Mouse (Mus musculus) intestine, postnatal 0 days (tissue): ENCODE measurements around the gene Pcolce2. TPM values are rescaled to one million over a fixed set of nuclear protein-coding genes. Genes with fewer than 3 reads are reported as not detected.

Experiments
- ATAC-seq: fragments of 200-750 bp; cut with Nextera tagmentation; 2 replicates; pipeline ENCODE4 v1.8.0; 2017; ENCODE audit warnings: mild to moderate bottlenecking, moderate TSS enrichment, moderate library complexity
- H3K27ac ChIP-seq: fragments of 300-500 bp; sonication (generic); 2 replicates; pipeline ENCODE4 v1.5.1; 2014; ENCODE audit warnings: mild to moderate bottlenecking, low read depth, low read length, moderate library complexity
- H3K27me3 ChIP-seq: fragments of 300-500 bp; sonication (generic); replicated peaks from 2 replicates; pipeline ENCODE4 v1.6.1; 2014; ENCODE audit warnings: low read length, mixed read lengths; ENCODE audit not compliant: control insufficient read depth, insufficient read depth
- H3K36me3 ChIP-seq: fragments of 300-500 bp; sonication (generic); 2 replicates; pipeline ENCODE4 v1.6.1; 2014; ENCODE audit warnings: mild to moderate bottlenecking, moderate library complexity; ENCODE audit not compliant: control insufficient read depth, insufficient read depth
- H3K4me1 ChIP-seq: fragments of 300-500 bp; sonication (generic); replicated peaks from 2 replicates; pipeline ENCODE4 v1.6.1; 2014; ENCODE audit warnings: antibody characterized with exemption, low read length, mixed read lengths; ENCODE audit not compliant: control insufficient read depth, insufficient read depth
- H3K4me2 ChIP-seq: fragments of 300-500 bp; sonication (generic); replicated peaks from 2 replicates; pipeline ENCODE4 v1.6.1; 2014; ENCODE audit warnings: low read depth, mild to moderate bottlenecking, moderate library complexity
- H3K4me3 ChIP-seq: fragments of 300-500 bp; sonication (generic); 2 replicates; pipeline ENCODE4 v1.5.1; 2014; ENCODE audit warnings: low read depth, low read length
- H3K9ac ChIP-seq: fragments of 300-500 bp; sonication (generic); 2 replicates; pipeline ENCODE4 v1.6.1; 2014; ENCODE audit warnings: mild to moderate bottlenecking, low read depth, low read length
- H3K9me3 ChIP-seq: fragments of 300-500 bp; sonication (generic); 2 replicates; pipeline ENCODE4 v1.6.1; 2016; ENCODE audit warnings: mixed run types; ENCODE audit not compliant: control insufficient read depth
- CTCF ChIP-seq: sonication (generic); IDR thresholded peaks from 2 replicates; pipeline ENCODE4 v1.5.1; 2016; ENCODE audit warnings: low read depth, mild to moderate bottlenecking, control low read depth, antibody characterized with exemption, moderate library complexity
- WGBS: fragments of 180-500 bp; shearing (Covaris S2); extraction: QIAGEN DNeasy Blood & Tissue Kit; methylation state at CpG from one replicate; pipeline ENCODE4 v1.1.7; 2014; 5-methylcytosine and 5-hydroxymethylcytosine counted together
- polyA plus RNA-seq: library from polyadenylated mRNA; unstranded; fragments of >200 nt; fragmentation: Nextera tagmentation; extraction: Ambion mirVana; gene quantifications from 2 replicates; pipeline ENCODE4 v1.2.1, GENCODE M21; 2015

Gene Pcolce2
- polyA plus RNA-seq: 0.16 and 0.43 TPM in 2 replicates

DNA sequence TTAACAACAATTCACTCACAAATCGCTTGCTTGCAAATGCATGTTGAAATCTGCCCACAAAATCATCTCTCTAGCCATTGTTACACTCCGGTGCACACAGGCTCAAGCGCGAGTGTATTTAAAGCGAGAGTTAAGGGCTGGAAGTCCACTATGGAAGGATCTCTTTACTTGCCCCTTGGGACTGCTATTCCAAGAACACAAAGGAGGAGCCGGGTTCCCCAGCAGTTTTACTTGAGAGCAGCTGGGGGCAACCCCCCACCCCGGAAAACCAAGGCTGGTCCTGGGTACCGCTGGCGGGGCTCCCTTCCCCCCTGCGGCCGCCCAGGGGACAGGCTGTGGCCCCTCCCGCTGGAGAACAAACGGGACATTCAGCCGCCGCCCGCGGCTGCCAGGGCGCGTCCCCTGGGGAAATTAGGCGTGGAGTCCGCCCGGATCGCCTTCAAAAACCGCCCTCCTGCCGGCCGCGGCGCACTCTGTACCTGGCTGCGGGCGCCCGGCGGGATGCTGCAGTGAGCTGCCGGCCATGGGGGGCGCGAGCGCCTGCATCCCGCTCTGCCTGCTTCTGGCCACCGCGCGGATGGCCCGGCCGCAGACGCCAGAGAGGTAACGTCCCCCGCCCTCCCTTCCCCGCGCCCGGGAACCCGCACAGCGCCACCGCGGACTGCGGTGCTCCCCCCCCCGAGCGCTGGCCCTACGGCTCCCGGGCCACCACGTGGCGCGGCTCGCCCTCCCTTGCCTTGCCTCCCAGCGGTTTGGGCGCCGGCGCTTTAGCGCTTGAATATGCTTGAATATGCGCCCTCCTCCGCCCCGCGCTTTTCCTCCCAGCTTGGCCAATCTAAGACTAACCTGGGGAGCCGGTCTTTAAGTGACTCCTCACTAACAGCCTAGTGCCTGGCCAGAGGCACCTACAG, at the start of gene Pcolce2:
Pcolce2 (plus strand) TSS at position 331 of the 911 bp plus-strand sequence.
- under 1% methylated on average over 64 of the region's 71 CpGs for WGBS
- Histone ChIP-seq H3K36me3 (no peaks in the 10 kb centered on the region), H3K9ac (peak within 1 kb of the TSS; percentile 34; the same call in 1 of the 2 replicates), H3K4me1 (no peaks in the 10 kb centered on the region; the same call in 1 of the 2 replicates), H3K4me2 (peak within 1 kb of the TSS; percentile 91), H3K9me3 (no peaks in the 10 kb centered on the region), H3K27ac (no peak within 1 kb of the TSS), H3K4me3 (peak within 1 kb of the TSS; percentile 57), H3K27me3 (peaks cover 36% of the 10 kb centered on the region)
- TF ChIP-seq CTCF: peak; percentile 27
- peak; percentile 45; the same call in 1 of the 2 replicates for ATAC-seq

DNA sequence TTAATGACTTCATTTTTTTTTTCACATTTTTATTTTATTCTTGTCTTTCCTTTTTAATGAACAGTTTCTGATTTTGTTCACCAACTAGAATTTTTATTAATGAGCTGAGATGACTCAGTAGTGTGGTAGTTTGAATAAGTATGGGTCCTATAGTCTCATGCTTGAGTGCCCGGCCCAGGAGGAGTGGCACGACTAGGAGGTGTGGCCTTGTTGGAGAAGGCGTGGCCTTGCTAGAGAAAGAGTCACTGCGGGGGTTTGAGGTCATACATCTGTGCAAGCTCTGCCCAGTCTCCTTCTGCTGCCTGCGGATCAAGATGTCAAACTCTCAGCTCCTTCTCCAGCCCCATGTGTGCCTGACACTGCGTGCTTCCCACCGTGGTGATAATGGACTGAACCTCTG, 49.3 kb upstream of the Pcolce2 start:
- Histone ChIP-seq H3K27ac (no peak overlapping the region), H3K4me3 (no peak overlapping the region), H3K36me3 (no peaks in the 10 kb centered on the region), H3K9me3 (no peaks in the 10 kb centered on the region), H3K4me2 (no peak overlapping the region), H3K27me3 (no peaks in the 10 kb centered on the region), H3K4me1 (no peaks in the 10 kb centered on the region), H3K9ac (no peak overlapping the region)
- 87% methylated on average over 7 of the region's 7 CpGs for WGBS
- no peak for ATAC-seq
- no peak for TF ChIP-seq CTCF

GRCm38 (mm10) chr9:95594291-95594690, 43.1 kb upstream of the Pcolce2 start:
- TF ChIP-seq CTCF: no peak
- Histone ChIP-seq H3K4me3 (no peak overlapping the region), H3K27me3 (no peaks in the 10 kb centered on the region), H3K4me1 (no peaks in the 10 kb centered on the region), H3K9me3 (no peaks in the 10 kb centered on the region), H3K4me2 (no peak overlapping the region), H3K36me3 (no peaks in the 10 kb centered on the region), H3K9ac (no peak overlapping the region), H3K27ac (no peak overlapping the region)
- 45% methylated on average over 4 of the region's 4 CpGs for WGBS
- no peak for ATAC-seq

DNA sequence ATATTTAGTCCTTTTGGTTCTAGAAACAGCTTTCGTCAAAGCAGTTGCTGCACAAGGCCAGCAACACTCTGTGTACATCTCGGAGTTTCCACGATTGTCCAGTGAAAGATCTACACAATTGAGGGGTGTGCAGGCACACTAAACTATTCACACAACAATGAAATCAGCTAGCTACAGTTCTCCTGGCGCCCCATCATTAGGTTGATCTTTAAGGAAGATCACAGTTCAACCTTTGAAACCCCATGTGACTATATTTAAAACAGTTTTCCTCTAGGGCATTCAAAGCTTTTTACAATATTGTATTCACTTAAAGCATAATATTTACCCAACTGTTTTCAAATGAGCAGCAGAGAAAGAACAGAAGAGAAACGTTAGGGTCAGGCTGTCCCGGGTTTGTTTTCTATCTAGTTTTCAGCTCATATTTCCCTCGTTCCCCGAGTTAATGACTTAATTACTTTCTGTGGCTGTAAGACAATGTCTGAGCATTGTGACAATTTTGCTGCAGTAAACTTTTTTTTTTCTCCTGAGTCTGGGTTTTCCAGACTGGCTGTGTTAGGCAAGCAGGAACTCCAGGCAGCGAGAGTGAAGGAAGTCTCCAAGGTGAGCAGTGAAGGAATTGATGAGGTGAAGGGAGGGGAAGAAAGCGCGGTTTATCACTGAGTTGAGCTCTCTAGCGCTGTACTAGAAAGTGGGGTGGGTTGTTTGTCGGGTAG, 39.8 kb upstream of the Pcolce2 start:
- H3K27ac ChIP-seq: peak overlapping the region; percentile 78
- H3K27me3 ChIP-seq: no peaks in the 10 kb centered on the region
- H3K4me1 ChIP-seq: no peaks in the 10 kb centered on the region
- no peak overlapping the region for H3K9ac ChIP-seq
- ATAC-seq: peak; percentile 88
- H3K9me3 ChIP-seq: no peaks in the 10 kb centered on the region
- TF ChIP-seq CTCF: no peak
- WGBS: 19% methylated on average over 13 of the region's 13 CpGs
- H3K4me2 ChIP-seq: peak overlapping the region; percentile 62
- peak overlapping the region; percentile 25 for H3K4me3 ChIP-seq
- H3K36me3 ChIP-seq: no peaks in the 10 kb centered on the region

GRCm38 (mm10) chr9:95598179-95598721, 39.2 kb upstream of the Pcolce2 start:
- Histone ChIP-seq H3K4me2 (peak overlapping the region; percentile 62), H3K9me3 (no peaks in the 10 kb centered on the region), H3K4me1 (no peaks in the 10 kb centered on the region), H3K9ac (0 out of 2 replicates have a peak overlapping the region, but pooled peaks have one; percentile 18), H3K27ac (peak overlapping the region; percentile 78), H3K36me3 (no peaks in the 10 kb centered on the region), H3K4me3 (peak overlapping the region; percentile 25), H3K27me3 (no peaks in the 10 kb centered on the region)
- 29% methylated on average over 19 of the region's 19 CpGs for WGBS
- no peak for TF ChIP-seq CTCF
- peak; percentile 53 for ATAC-seq

- H3K9me3 ChIP-seq: no peaks in the 10 kb centered on the region
- no peaks in the 10 kb centered on the region for H3K27me3 ChIP-seq
- H3K4me1 ChIP-seq: no peaks in the 10 kb centered on the region
- H3K36me3 ChIP-seq: no peaks in the 10 kb centered on the region
- ATAC-seq: no peak
- no peak overlapping the region for H3K9ac ChIP-seq
- TF ChIP-seq CTCF: peak; percentile 61
- H3K27ac ChIP-seq: no peak overlapping the region
- WGBS: 86% methylated on average over 4 of the region's 4 CpGs
- no peak overlapping the region for H3K4me3 ChIP-seq
- no peak overlapping the region for H3K4me2 ChIP-seq
Measured at GRCm38 (mm10) chr9:95599399-95599798, 38.0 kb upstream of the Pcolce2 start.
